Mouse (Mus musculus) cerebellum, postnatal 25 days (tissue): ENCODE measurements around the gene Opn5.

Source experiments
- DNase-seq, 2 experiments: peaks; one replicate each; pipeline ENCODE4 v3.0.0; 2021; ENCODE audit warnings: mixed read lengths in 2 of 2

The Opn5 gene

GRCm38 (mm10) chr17:42611295-42611694 is at the start of gene Opn5:
Opn5 (minus strand) TSS chr17:42611395.
- no peak for DNase-seq

DNA sequence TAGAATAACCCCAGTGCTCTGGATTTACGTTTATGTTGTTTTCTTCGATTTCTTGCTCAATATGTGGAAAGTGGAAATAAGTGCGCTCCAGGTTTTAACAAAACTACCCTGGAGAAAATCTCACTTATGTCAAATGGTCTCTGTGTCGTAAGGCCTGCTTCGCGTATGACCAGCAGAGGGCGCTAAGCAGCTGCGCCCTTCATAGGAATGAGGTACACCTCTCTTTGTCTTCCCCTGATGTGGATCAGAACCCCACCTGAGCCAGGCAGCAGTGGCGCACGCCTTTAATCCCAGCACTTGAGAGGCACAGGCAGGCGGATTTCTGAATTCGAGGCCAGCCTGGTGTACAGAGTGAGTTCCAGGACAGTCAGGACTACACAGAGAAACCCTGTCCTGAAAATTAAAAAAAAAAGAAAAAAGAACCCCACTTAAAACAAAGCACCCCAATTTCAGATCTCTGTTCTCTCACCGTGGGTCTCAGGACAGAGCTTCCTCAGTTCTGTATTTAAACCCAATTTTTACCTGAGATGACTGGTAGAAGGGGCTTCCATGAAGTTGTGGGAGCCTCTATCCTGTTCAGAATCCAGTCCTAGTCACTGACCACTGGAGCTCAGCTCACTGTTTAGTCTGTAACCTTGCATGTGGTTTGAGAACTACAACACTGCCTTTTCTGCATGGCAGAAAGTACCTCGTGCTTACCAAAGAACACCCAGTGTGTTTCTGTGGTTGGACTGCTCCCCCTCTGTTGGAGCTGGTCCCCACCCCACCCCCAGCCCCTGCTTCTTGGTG is 47.6 kb upstream of the Opn5 start:
- DNase-seq = peak; percentile 9 to 55

DNA sequence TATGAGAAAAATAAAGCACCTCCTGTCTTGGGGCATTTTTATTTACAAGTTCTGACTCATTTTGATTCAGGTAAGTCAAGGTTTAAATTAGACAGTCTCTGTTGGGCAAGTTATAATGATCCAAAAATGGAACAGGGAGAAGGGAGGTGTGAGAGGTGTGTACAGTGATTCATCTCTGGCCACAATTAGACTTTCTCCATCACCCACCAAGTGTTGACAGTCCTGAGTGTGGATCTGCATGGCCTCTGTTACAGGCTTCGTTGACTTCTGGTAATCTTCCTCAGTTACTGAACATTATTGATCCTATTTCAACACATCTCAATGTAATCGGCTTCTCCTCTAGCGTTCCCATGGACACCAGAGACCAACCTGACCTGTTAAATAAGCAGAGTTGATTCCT is 32.2 kb upstream of the Opn5 start:
- no peak for DNase-seq

- DNase-seq = peak; percentile 16 to 20
Measured at GRCm38 (mm10) chr17:42630206-42630605, 19.0 kb upstream of the Opn5 start.

GRCm38 (mm10) chr17:42613043-42613737 is 2.0 kb upstream of the Opn5 start:
- DNase-seq = peak; percentile 19 to 54

- DNase-seq = no peak
Measured at GRCm38 (mm10) chr17:42608270-42608669, 2.9 kb downstream of the Opn5 start.

DNA sequence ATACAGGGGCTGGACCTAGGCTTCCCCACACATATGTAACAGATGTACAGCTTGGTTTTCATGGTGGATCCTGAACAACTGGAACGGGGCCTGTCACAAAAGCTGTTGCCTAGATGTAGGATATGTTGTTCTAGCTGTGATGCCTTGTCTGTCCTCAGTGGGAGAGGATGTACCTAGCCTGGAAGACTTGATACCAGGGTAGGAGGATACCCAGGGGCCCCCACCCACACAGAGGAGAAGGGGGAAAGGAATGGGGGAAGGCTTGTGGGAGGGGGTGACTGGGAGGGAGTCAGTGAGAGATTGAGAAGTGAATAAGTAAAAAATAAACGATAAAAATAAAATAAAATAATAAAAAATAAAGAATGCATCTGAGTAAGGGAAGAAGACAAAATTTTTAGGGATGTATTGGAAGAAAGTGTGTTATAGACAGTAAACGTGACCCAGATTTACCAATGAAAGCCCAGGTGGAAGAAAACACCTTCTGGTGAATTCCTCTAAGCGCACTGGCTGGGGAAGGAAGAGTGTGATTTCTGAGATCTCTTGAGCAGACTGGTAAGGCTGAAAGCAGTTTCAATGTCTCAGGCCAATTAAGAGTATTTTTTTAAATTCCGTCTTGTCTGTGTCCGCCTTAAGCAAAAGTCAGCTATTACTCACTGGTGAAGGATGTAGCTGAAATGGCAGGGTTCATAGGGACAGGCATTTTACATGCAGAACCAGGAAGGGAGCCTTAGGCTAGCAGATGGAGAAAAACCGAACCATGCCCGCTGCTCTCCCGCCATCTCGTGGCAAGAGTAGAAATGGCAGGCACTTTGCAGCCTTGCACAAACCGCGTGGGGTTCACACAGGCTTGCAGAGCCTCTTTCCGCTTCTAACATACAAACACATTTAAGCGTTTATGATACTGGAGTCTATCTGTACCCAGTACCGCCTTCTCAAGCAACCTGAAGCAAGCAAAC is 8.1 kb downstream of the Opn5 start:
- peak; percentile 90 to 91 for DNase-seq

DNA sequence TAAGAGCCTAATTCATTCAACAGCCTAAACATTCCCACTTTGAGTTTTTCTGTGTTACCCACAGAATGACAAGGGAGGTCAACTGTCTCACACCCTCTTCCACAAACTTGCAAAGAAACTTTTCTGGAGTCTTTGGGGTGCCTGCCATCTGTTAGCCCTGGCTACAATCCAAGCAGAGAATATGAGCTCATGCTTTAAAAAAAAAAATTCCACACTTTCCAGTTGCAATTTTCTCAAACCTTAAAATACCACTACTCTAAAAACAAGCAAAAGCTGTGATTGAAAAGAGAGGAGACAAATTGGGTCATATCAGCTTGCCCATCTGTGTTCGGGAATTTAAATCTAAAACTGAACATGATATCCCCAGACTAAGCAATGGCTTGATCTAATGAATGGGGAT is 24.7 kb downstream of the Opn5 start:
- no peak for DNase-seq

- DNase-seq = no peak
Measured at GRCm38 (mm10) chr17:42583029-42583331, 28.2 kb downstream of the Opn5 start.

DNA sequence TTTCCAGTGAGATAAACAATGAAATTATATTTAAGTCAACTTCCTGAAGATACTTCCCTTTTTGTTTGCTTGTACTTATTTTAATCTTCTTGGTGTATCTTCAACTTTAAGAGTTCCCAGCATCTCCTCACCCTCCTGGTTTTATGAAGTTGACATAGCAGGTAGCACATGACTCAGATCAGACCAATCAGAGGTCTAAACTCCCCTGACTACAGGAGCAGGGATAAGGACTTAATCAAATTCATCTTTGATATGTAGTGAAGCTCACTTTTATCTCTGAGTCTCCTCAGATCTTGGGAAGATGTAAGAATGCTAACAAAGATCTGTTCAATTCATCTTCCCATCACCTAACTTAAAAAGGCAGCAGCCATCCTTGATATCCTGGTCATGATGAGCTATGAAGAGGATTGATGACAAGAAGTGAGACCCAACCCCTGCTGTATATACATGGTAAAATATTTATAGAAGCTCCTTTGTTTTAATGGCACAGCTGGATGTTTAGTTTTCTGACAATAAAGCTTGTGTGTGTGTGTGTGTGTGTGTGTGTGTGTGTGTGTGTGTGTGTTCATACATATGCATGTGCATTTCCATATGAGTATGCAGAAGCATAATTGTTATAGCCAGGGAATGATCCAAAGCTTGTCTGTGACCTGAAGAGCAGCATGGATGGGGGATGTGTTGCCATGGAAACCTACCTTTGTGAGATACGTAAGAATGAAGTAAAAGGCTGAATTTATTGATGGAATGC is 28.7 kb downstream of the Opn5 start:
- no peak for DNase-seq

DNA sequence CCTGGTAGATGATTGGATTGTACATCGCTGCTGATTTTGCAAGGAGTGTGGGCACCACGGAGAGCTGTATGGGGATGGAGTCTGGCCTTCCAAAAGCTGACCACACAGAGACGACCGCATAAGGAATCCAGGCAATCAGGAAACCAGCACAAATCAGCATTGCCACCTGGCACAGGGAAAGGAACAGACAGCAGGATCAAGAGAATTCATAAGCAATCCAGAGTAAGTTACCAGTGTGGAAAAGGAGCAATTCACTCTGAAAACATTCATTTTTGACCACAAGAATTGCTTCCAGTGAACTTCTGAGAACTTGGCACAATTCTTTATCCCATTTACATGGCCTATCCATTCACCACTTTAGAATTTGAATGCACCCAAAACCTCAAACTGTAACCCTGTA is 30.6 kb downstream of the Opn5 start:
- DNase-seq = peak in 1 of 2 experiments; percentile 11

DNA sequence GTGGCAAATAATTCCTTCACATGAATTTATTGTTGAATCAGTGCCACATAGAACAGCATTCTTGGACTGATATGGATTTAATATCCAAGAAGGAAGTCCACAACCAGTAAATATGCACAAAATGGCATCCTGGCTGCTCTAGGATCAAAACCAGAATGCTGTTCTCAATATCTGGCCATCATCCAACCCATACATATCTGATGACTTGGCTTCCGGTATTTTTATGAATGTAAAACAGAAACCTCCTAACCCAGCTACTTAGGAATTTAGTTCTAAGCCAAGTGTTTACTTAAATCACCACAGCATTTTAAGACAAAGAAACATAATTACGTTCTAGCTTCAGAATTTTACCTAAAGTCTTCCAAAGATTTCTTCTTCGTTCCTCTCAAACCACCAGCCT is 31.0 kb downstream of the Opn5 start:
- DNase-seq = no peak

DNA sequence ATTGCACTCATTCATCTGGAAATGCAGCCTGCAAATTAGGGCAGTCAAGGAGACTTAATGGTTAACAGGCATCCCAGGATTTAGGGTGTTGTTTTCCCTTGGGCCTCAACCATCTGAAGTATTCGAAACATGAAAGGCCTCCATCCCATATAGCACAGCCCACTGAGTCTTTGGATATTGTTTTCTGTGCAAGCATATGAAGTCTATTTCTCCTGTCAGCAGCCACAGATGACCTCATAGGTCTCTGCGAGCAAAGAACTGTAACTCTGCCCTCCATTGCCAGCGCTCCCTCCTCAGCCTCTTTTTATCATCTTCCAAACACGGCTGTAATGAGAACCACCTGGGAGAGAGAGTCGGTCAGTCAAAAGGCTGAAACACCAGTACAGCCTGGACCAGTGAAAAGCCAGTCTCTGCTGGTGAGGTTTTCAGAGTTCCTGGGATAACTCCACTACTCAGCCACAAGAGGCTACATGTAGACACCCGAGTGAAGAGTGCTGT is 34.5 kb downstream of the Opn5 start:
- DNase-seq = no peak

- DNase-seq = no peak
Measured at GRCm38 (mm10) chr17:42573786-42574185, 37.4 kb downstream of the Opn5 start.

DNA sequence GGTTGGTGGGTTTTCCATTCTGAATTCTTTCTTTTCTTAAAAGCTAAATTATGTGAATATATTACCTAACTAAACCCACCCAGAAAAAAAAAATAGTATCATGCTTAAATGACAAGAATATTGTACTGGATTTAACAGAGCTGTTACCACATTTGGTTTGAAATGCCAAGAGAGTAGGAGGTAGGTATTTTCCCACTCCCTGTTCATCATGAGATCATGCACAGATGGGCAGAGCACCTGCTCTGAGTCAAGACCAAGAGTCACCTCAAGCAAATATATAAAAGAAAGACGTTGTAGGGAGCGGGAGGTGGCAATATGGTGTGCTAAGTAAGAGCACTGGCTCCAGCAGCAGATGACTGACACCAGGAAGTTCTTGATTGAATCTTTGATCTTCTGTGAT is 61.6 kb downstream of the Opn5 start:
- DNase-seq = peak; percentile 11 to 42

DNA sequence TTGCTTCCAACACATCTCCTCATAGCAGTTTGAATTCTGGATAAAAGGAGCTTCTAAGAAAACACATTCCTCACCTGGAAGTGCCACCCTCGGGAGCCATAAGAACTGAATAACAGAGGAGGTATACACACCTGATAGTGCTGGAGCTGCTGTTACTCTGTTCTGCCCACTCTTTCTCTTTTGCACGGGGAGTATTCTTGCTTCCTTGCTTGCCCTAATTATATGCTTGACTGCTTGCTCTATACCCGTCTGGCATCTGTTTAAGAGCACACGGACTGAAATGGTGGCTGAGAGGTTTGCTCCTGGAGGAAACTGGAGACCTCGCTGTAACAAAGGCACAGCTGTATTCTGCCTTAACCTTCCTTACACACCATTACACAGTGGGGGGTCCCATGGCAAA is 81.0 kb downstream of the Opn5 start:
- DNase-seq = no peak

DNA sequence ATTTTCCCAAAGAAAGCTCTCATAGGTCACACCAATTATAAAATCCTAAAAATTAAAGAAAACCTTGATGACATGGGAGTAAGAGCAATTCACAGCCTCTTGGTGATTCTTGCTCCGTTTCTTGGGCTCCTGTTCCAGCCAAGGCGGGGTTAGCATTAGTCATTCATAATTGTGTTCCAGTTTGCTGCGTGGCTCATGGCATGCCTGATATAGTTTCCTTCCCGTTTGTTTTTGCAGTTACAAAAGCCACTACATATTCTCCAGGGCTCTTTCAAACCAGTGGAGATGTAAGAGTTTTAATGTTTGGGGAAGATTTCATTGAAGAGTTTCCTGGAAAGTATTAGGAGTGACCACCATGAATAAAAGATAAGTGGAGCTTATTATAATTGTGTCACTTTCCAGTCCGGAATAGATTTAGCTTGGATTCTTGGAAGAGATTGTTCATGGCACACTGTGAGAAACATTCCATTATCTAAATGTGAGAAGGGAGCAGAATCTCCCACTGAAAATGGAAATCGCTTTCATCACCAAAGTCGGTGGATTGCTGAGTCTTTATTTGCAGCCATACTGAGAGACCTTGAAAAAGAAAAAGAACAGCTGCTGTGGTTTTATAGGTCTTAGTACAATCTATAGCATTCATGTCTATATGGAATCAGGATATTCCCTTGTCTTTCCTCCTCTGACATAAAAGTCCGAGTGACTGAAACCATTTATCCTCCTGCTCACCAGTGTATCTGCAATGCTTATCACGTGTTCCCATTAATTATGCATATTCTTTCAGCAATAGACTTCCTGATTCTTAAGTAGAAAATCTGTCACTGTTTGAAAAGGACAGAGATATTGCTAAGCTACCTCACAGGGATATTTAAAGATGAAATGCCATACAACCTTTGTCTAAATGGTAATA is 101.6 kb downstream of the Opn5 start:
- no peak for DNase-seq
